Mouse (Mus musculus): ENCODE data around the gene Ascc1.

GRCm38 (mm10) chr10:59977141-59977540, 25.5 kb upstream of the Ascc1 start:
- TF ChIP-seq CTCF (IDR thresholded peaks at IDR 0.05) (no peak), EP300 (IDR thresholded peaks at IDR 0.05) (no peak)

Measured in lung, postnatal 0 days (tissue).